Mouse (Mus musculus) cerebellum, adult 2 months (tissue): ENCODE data around the gene Sec22b. TPM values are rescaled to one million over a fixed set of nuclear protein-coding genes. Genes with fewer than 3 reads are reported as not detected.

ENCODE experiments used
- DNase-seq, 2 experiments: peaks; one replicate each; pipeline ENCODE4 v3.0.0; 2021
- H3K27ac ChIP-seq: fragments of 200-500 bp; 2 replicates; pipeline ENCODE4 v1.5.1; 2012; ENCODE audit warnings: low read length, control low read depth, inconsistent platforms; ENCODE audit not compliant: insufficient read depth
- H3K27me3 ChIP-seq: fragments of 200-500 bp; 2 replicates; pipeline ENCODE4 v1.6.1; 2012; ENCODE audit warnings: inconsistent platforms, mild to moderate bottlenecking, low read length, moderate library complexity; ENCODE audit not compliant: control insufficient read depth, insufficient read depth
- H3K4me1 ChIP-seq: fragments of 200-500 bp; 2 replicates; pipeline ENCODE4 v1.6.1; 2011; ENCODE audit warnings: low read length; ENCODE audit not compliant: control insufficient read depth, insufficient read depth
- H3K4me3 ChIP-seq: fragments of 200-500 bp; replicated peaks from 2 replicates; pipeline ENCODE3; 2011; ENCODE audit warnings: mild to moderate bottlenecking, low read depth, low read length, control low read depth; ENCODE audit not compliant: insufficient read depth
- CTCF ChIP-seq: fragments of 200-500 bp; IDR thresholded peaks from 2 replicates; pipeline ENCODE4 v1.5.1; 2011; ENCODE audit warnings: low read depth, mild to moderate bottlenecking, control low read depth, low read length, moderate library complexity, borderline replicate concordance; ENCODE audit not compliant: insufficient read depth
- POLR2A ChIP-seq: fragments of 200-500 bp; IDR thresholded peaks from 2 replicates; pipeline ENCODE4 v1.6.1; 2011; ENCODE audit warnings: low read length, control low read depth, borderline replicate concordance; ENCODE audit not compliant: insufficient read depth
- WGBS: fragments of 180-500 bp; shearing (Covaris S2); methylation state at CpG from one replicate; pipeline ENCODE4 v1.1.7; 2018; 5-methylcytosine and 5-hydroxymethylcytosine counted together
- polyA plus RNA-seq: library from polyadenylated mRNA; depleted of rRNA; stranded (reverse); fragments of >200 nt; gene quantifications from 2 replicates; pipeline ENCODE4 v1.2.3, GENCODE M21; 2012; rRNA removed

Gene Sec22b
- 69.9 and 70.5 TPM in 2 replicates for polyA plus RNA-seq

DNA sequence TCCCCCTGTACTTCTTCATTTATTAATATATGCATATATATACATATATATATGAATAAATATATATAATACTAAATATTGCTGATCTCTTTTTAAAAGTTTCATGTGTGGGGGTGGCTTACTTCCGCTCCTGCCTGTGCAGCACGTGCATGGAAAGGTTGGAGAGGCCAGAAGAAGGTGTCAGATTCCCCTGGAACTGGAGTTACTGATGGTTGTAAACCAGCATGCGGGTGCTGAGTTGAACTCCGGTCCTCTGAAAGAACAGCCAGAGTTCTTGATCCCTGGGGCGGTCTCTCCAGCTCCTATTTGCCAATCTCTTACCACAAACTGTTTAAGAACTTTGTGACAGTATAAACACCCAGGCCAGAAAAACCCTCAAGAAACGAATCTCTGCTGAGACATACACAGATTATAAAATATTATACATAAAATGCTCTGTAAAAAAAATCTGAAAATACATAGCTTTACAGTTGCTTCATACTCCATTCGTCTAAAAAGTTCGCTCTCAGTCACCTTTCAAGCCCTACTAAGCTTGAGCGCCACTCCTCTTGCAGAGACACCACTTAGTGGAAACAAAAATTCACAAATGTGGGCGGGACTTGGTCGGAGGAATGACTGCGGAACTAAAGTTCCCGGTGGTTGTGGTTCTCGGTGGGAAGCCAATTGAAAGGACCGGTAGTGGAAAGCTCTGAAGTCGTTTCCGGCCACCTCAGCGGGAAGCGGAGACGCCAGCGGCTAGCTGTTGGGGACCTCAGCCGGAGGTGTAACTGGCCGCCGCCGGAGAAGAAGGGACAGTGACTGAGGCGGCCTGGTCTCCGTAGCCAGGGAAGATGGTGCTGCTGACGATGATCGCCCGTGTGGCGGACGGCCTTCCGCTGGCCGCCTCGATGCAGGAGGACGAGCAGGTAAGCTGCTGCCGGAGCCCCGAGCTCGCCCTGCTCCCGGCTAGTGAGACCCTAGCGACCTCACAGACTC lies at the start of gene Sec22b:
Gene Sec22b, plus strand, starts transcription at position 675 of the 975 bp plus-strand sequence.
- TF ChIP-seq CTCF = no peak
- TF ChIP-seq POLR2A = peak; percentile 90
- 5% methylated on average over 41 of the region's 41 CpGs for WGBS
- Histone ChIP-seq H3K27me3 (no peaks in the 10 kb centered on the region), H3K4me3 (peak within 1 kb of the TSS; percentile 96), H3K27ac (peak within 1 kb of the TSS; percentile 52), H3K4me1 (peaks cover 4% of the 10 kb centered on the region; the same call in 1 of the 2 replicates)
- peak; percentile 90 to 94 for DNase-seq

DNA sequence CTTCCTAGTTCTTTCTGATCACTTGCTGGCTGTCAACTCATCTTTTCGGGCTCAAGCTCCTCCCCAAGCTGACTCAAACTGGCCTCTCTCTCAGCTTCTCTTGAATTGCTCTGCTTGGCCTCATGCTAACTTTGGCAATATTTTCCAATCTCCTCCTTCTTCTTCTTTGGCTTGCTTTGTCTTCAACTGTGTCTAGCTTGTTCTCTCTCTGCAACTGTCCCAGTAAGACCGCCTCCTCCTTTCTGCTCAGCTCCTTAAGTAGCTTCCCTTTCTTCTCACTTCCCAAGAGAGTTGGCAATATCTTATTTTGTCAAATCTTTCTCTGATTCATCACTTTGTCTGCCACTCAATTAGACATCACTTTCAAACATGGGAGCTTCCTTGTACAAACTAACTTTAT lies 49.2 kb upstream of the Sec22b start:
- DNase-seq = no peak
- TF ChIP-seq CTCF (no peak), POLR2A (no peak)
- no peak overlapping the region for H3K4me3 ChIP-seq
- WGBS = 88% methylated on average over 2 of the region's 2 CpGs
- H3K27ac ChIP-seq = no peak overlapping the region
- H3K27me3 ChIP-seq = no peaks in the 10 kb centered on the region
- H3K4me1 ChIP-seq = peaks cover 12% of the 10 kb centered on the region; the same call in 1 of the 2 replicates

DNA sequence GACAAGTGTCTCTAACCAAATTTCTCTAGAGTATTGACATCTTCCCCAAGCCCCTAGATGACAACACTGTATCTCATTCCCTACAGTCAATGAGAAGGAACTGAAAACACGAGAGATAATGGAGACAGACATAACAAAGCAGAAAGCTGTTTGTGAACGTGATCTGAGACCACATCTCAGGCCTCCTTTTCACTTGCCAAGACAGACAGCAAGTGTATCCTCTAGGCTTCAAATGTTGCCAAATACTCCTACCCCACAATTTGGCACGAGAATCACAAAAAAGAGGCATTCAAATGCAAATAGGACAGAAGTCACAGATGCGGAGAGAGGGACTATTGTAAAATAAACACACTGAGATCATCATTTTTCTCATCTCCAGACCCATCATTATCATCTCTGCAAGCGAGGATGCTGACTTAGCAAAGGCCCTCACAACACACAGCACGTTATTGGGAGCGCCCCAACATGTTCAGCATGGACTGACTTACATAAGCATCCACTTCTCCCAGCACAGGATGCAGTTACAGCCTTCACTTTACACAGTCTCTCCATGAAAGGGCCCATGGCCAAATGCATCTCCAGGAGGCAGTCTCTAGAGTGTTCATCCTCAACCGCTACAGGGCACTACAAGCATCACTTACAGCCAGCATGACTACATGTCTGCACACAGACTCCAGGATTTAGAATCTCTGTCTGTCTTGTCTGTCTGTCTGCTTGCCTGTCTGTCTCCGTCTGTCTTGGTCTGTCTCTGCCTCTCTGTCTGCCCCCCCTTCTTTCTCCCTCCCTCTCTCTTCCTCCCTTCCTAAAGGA lies 46.2 kb upstream of the Sec22b start:
- peak overlapping the region; percentile 72 for H3K27ac ChIP-seq
- TF ChIP-seq POLR2A = no peak
- no peak for TF ChIP-seq CTCF
- WGBS = 8% methylated on average over 9 of the region's 9 CpGs
- peaks cover 10% of the 10 kb centered on the region; the same call in 1 of the 2 replicates for H3K4me1 ChIP-seq
- no peak overlapping the region for H3K4me3 ChIP-seq
- peak; percentile 72 to 84 for DNase-seq
- H3K27me3 ChIP-seq = no peaks in the 10 kb centered on the region

DNA sequence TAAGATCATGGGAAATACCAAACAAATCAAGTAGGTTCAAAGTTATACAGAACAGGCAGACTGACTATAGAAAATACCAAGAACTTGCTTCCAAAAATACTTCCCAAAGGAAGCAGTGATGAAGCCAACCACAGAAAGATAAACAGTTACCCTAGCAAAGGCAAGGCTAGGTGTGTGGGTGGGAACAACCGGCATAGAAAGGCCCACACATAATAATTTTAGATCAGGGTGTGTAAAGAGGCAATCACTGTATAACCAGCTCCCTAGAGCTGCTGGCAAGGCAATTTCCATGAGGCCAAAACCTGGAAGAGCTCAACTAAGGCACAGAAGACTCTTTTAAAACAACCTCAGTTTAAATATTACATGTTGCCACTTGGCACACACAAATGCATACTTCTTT lies 41.6 kb upstream of the Sec22b start:
- TF ChIP-seq CTCF = no peak
- TF ChIP-seq POLR2A = no peak
- Histone ChIP-seq H3K27ac (no peak overlapping the region), H3K27me3 (no peaks in the 10 kb centered on the region), H3K4me1 (peaks cover 10% of the 10 kb centered on the region), H3K4me3 (no peak overlapping the region)
- no peak for DNase-seq
- WGBS = 23% methylated on average over 1 of the region's 1 CpGs

DNA sequence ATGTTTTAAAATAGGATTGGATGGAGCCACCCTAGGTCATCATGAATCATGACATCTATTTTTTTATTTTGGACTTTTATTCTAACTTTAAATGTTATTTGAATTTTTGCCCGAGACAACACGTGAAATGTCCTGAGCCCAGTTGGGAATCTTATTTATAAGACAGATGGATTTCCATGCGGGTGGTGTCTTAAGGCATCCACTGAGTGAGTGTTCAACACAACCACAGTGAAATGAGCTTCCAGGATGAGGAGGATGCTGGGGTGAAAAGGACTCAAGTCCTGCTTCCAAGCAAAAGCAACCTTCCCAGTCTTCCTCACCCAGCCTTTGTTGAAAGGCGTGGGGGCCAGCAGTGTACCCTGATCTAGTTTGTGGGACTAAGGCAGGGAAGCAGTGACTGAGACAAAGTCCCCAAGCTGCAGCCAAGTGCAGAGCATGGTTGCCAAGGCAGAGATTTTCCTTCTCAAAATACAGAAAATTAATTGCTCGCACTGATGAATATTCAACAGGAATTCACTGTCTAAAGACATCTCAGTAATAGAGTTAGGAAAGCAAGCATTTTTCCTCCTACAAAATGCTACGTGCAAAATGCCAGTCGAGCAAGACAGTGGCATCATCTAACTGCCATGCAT lies 40.1 kb upstream of the Sec22b start:
- Histone ChIP-seq H3K27ac (peak overlapping the region; percentile 33; the same call in 1 of the 2 replicates), H3K27me3 (no peaks in the 10 kb centered on the region), H3K4me3 (no peak overlapping the region), H3K4me1 (peaks cover 2% of the 10 kb centered on the region)
- no peak for TF ChIP-seq CTCF
- TF ChIP-seq POLR2A = no peak
- 23% methylated on average over 7 of the region's 7 CpGs for WGBS
- peak; percentile 42 to 57 for DNase-seq

DNA sequence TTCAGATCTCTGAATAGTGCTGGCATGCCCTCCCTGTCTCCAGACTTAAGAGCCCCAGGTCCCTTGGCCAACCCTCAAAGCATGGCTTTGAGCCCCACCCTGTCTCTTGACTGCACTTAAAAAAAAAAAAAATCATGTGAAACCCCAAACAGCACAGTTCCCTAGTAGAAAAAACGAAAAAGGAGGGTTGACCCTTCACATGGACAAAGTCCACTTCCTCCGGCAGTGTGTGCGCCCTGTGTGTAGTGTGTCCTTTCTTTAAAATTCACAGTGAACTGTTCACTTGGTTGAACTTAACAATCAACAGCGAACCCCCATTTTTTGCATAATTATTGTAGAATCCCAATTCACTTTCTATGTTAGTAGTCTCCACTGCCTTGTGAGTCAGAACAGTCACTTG lies 34.3 kb upstream of the Sec22b start:
- no peak for TF ChIP-seq POLR2A
- TF ChIP-seq CTCF = no peak
- peaks cover 2% of the 10 kb centered on the region; the same call in 1 of the 2 replicates for H3K4me1 ChIP-seq
- 84% methylated on average over 4 of the region's 4 CpGs for WGBS
- H3K27me3 ChIP-seq = no peaks in the 10 kb centered on the region
- peak in 1 of 2 experiments; percentile 4 for DNase-seq
- H3K27ac ChIP-seq = no peak overlapping the region
- no peak overlapping the region for H3K4me3 ChIP-seq
